Mouse (Mus musculus) forebrain, postnatal 0 days (tissue): ENCODE results near the gene Oas2. TPM values are rescaled to one million over a fixed set of nuclear protein-coding genes. Genes with fewer than 3 reads are reported as not detected.

Source experiments
- ATAC-seq: fragments of 200-750 bp; cut with Nextera tagmentation; 2 replicates; pipeline ENCODE4 v1.8.0; 2017; ENCODE audit warnings: mild to moderate bottlenecking, moderate library complexity
- DNase-seq: peaks from one replicate; pipeline ENCODE4 v3.0.0-alpha.2; 2015
- H3K27ac ChIP-seq: fragments of 300-500 bp; sonication (generic); 2 replicates; pipeline ENCODE4 v1.5.1; 2014; ENCODE audit warnings: low read depth, mild to moderate bottlenecking, antibody characterized with exemption, low read length, moderate library complexity, mixed read lengths
- H3K27me3 ChIP-seq: fragments of 300-500 bp; sonication (generic); 2 replicates; pipeline ENCODE4 v1.6.1; 2014; ENCODE audit warnings: mild to moderate bottlenecking, low read length, mixed read lengths; ENCODE audit not compliant: insufficient read depth
- H3K36me3 ChIP-seq: fragments of 300-500 bp; sonication (generic); 2 replicates; pipeline ENCODE4 v1.6.1; 2014; ENCODE audit warnings: mild to moderate bottlenecking, moderate library complexity; ENCODE audit not compliant: insufficient read depth
- H3K4me1 ChIP-seq: fragments of 300-500 bp; sonication (generic); 2 replicates; pipeline ENCODE4 v1.6.1; 2014; ENCODE audit warnings: antibody characterized with exemption; ENCODE audit not compliant: insufficient read depth
- H3K4me2 ChIP-seq: fragments of 300-500 bp; sonication (generic); 2 replicates; pipeline ENCODE4 v1.6.1; 2014; ENCODE audit warnings: low read depth, mild to moderate bottlenecking, moderate library complexity
- H3K4me3 ChIP-seq: fragments of 300-500 bp; sonication (generic); 2 replicates; pipeline ENCODE4 v1.5.1; 2014; ENCODE audit warnings: low read depth, low read length, mixed read lengths
- H3K9ac ChIP-seq: fragments of 300-500 bp; sonication (generic); 2 replicates; pipeline ENCODE4 v1.6.1; 2014; ENCODE audit warnings: mild to moderate bottlenecking
- H3K9me3 ChIP-seq: fragments of 300-500 bp; sonication (generic); 2 replicates; pipeline ENCODE4 v1.6.1; 2016; ENCODE audit warnings: low read length
- CTCF ChIP-seq: sonication (generic); IDR thresholded peaks from 2 replicates; pipeline ENCODE4 v1.5.1; 2016; ENCODE audit warnings: antibody characterized with exemption, control low read depth, low read depth
- WGBS: fragments of 180-500 bp; shearing (Covaris S2); extraction: QIAGEN DNeasy Blood & Tissue Kit; methylation state at CpG from one replicate; pipeline ENCODE4 v1.1.7; 2014; 5-methylcytosine and 5-hydroxymethylcytosine counted together
- polyA plus RNA-seq: library from polyadenylated mRNA; unstranded; fragments of >200 nt; fragmentation: Nextera tagmentation; extraction: Ambion mirVana; gene quantifications from 2 replicates; pipeline ENCODE4 v1.2.1, GENCODE M21; 2015
- total RNA-seq: library from RNA; depleted of rRNA; stranded (reverse); fragments of >200 nt; gene quantifications from 2 replicates; pipeline ENCODE4 v1.2.3, GENCODE M21; 2014

Gene Oas2
- total and polyA plus RNA-seq, 2 experiments from 2014 or later = 0.30 to 0.71 TPM

DNA sequence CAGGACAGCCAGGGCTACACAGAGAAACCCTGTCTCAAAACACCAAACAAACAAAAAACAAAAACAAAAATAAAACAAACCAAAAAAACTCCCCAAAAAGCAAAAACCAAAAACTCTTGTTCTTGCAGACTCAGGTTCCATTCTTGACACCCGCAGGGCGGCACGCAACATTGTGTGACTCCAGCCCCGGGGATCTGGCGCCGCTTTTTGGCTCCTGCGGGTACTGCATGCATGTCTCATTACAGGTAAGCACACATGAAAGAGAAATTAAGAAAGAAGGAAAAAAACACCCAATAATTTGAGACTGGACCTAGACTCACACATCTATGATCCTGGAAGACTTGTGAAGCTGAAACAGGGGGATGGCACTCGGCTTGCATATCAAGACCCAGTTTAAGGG lies 15.4 kb upstream of the Oas2 start:
- no peaks in the 10 kb centered on the region for H3K36me3 ChIP-seq
- 81% methylated on average over 8 of the region's 8 CpGs for WGBS
- no peak overlapping the region for H3K4me2 ChIP-seq
- no peak overlapping the region for H3K9ac ChIP-seq
- H3K27me3 ChIP-seq = no peaks in the 10 kb centered on the region
- H3K9me3 ChIP-seq = no peaks in the 10 kb centered on the region
- no peak for TF ChIP-seq CTCF
- H3K4me1 ChIP-seq = no peaks in the 10 kb centered on the region
- no peak overlapping the region for H3K27ac ChIP-seq
- H3K4me3 ChIP-seq = no peak overlapping the region
- ATAC-seq (no peak), DNase-seq (no peak)

DNA sequence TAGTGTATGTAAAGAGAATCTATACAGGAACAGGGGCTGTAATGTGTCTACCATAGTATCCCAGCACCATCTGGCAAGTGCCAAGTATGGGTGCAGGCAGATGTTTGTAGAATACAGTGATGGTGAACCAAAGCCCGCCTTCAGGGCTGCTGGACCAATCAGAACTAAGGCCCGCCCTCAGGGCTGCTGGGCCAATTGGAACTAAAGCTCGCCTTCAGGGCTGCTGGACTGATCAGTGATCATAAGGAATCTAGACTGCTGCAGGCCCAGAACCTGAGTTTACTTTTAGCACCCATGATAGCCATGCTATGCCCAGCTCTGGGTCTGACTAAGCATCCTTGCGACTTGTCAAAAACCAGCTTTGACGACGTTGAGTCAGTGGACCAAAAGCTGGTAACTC lies 12.2 kb upstream of the Oas2 start:
- peak; percentile 50; the same call in 1 of the 2 replicates for ATAC-seq
- Histone ChIP-seq H3K9ac (no peak overlapping the region), H3K27ac (no peak overlapping the region), H3K4me2 (no peak overlapping the region), H3K4me3 (no peak overlapping the region), H3K36me3 (no peaks in the 10 kb centered on the region), H3K27me3 (no peaks in the 10 kb centered on the region), H3K9me3 (no peaks in the 10 kb centered on the region), H3K4me1 (no peaks in the 10 kb centered on the region)
- no peak for TF ChIP-seq CTCF
- no peak for DNase-seq
- 26% methylated on average over 6 of the region's 6 CpGs for WGBS

DNA sequence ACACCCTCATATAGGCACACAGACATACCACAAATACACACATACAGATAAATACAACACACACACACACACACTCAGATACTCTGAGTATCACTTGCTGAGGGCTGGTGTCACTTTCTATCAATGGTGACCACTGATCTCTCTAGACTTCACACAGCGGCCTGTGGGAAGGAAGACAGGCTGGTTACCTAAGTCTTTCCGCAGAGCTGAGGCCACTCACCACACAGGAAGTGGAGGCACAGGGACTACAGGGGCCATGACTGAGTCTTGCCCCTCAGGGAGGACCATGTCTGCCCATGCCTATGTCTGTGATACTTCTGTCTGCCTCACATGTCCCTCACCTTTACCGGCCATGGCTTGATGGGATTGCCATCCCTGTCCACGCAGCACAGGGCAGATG lies 4.6 kb upstream of the Oas2 start:
- no peaks in the 10 kb centered on the region for H3K36me3 ChIP-seq
- DNase-seq = no peak
- H3K27me3 ChIP-seq = no peaks in the 10 kb centered on the region
- H3K4me2 ChIP-seq = no peak overlapping the region
- H3K9ac ChIP-seq = no peak overlapping the region
- H3K4me3 ChIP-seq = no peak overlapping the region
- 90% methylated on average over 4 of the region's 4 CpGs for WGBS
- no peaks in the 10 kb centered on the region for H3K4me1 ChIP-seq
- TF ChIP-seq CTCF = no peak
- no peak overlapping the region for H3K27ac ChIP-seq
- no peaks in the 10 kb centered on the region for H3K9me3 ChIP-seq
- no peak for ATAC-seq

DNA sequence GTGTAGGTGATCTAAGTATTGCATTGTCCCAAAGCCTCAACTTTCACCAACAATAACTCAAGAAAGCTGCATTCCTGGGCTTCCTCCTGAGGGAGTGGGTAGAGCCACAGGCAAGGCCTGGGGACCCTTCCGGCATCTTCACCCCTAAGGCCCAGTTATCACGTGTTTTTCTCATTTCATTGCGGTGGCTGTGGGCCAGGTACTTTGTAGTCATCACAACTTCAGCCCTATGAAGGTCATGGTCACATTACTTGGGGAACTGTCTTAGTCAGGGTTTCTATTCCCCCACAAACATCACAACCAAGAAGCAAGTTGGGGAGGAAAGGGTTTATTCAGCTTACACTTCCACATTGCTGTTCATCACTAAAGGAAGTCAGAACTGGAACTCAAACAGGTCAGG lies 3.1 kb upstream of the Oas2 start:
- DNase-seq = no peak
- Histone ChIP-seq H3K36me3 (no peaks in the 10 kb centered on the region), H3K27ac (no peak overlapping the region), H3K4me1 (no peaks in the 10 kb centered on the region), H3K27me3 (no peaks in the 10 kb centered on the region), H3K4me3 (no peak overlapping the region), H3K9me3 (no peaks in the 10 kb centered on the region), H3K9ac (no peak overlapping the region), H3K4me2 (no peak overlapping the region)
- no peak for ATAC-seq
- WGBS = 75% methylated on average over 3 of the region's 3 CpGs
- TF ChIP-seq CTCF = no peak

DNA sequence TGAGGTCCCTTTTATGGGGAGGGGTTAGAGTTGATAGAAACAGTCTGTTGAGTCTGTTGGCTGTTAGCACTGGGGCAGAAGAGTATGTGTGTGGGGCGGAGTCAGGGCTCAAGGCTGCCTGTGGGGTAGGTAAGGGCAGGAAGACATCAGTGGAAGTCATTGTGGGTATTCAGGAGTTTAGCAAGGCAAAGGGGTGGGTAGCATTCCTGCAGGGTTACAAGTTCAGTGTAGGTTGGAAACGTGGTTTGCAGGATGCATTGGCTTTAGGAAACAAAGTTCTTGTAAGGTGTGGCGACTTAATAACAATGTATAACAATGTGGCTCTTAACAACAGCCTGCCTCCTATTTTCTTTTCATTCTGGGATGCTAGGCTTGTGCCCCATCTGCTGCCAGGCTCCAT lies 1.6 kb upstream of the Oas2 start:
- Histone ChIP-seq H3K27ac (no peak overlapping the region), H3K9me3 (no peaks in the 10 kb centered on the region), H3K9ac (no peak overlapping the region), H3K36me3 (no peaks in the 10 kb centered on the region), H3K4me3 (no peak overlapping the region), H3K4me2 (no peak overlapping the region), H3K4me1 (no peaks in the 10 kb centered on the region), H3K27me3 (no peaks in the 10 kb centered on the region)
- ATAC-seq (no peak), DNase-seq (no peak)
- WGBS = 77% methylated on average over 3 of the region's 3 CpGs
- TF ChIP-seq CTCF = no peak

DNA sequence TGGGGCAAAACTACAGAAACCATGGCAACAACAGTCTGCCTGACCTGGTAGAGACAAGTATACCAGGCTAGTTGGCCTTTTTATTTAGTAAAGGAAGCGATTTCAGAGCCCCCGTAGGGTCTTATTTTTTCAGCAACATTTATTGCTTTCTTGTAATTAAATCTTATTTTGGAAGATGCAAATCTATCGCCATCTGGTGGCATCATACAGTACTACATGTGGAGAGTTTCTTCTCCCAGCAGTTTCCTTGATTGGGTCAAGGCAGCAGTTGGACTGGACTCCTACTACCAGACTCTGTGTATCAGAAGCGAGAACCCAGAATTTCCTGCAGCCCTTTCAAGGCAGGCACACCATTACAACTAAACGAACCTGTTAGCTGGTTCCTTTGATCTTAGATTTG lies 3.2 kb downstream of the Oas2 start:
- TF ChIP-seq CTCF = peak; percentile 83
- no peaks in the 10 kb centered on the region for H3K4me1 ChIP-seq
- no peaks in the 10 kb centered on the region for H3K36me3 ChIP-seq
- H3K9ac ChIP-seq = no peak overlapping the region
- no peak overlapping the region for H3K4me2 ChIP-seq
- ATAC-seq (no peak), DNase-seq (peak; percentile 86)
- no peak overlapping the region for H3K27ac ChIP-seq
- WGBS = 6% methylated on average over 5 of the region's 5 CpGs
- no peak overlapping the region for H3K4me3 ChIP-seq
- no peaks in the 10 kb centered on the region for H3K9me3 ChIP-seq
- no peaks in the 10 kb centered on the region for H3K27me3 ChIP-seq

DNA sequence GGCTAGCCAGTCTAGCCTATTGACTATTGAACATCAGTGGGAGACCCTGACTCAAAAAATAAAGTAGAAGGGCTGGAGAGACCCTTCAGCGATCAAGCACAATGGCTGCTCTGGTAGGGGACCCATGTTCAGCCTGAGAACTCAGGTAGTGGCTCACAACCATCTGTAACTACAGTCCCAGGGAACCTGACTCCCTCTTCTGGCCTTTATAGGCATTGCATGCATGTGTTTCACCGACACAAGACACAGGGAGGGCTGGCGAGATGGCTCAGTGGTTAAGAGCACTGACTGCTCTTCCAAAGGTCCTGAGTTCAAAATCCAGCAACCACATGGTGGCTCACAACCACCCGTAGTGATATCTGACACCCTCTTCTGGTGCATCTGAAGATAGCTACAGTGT lies 7.5 kb downstream of the Oas2 start:
- 30% methylated on average over 4 of the region's 4 CpGs for WGBS
- Histone ChIP-seq H3K36me3 (no peaks in the 10 kb centered on the region), H3K27me3 (no peaks in the 10 kb centered on the region), H3K4me2 (no peak overlapping the region), H3K4me1 (no peaks in the 10 kb centered on the region), H3K9me3 (no peaks in the 10 kb centered on the region), H3K9ac (no peak overlapping the region), H3K4me3 (no peak overlapping the region), H3K27ac (no peak overlapping the region)
- ATAC-seq (no peak), DNase-seq (peak; percentile 43)
- peak; percentile 68 for TF ChIP-seq CTCF
